Mouse (Mus musculus) erythroblast, embryonic 14.5 days (primary cell): ENCODE data around the gene Cux2.

Experiments
- GATA1 ChIP-seq: IDR thresholded peaks from 2 replicates; pipeline ENCODE4 v1.6.1; 2012; ENCODE audit warnings: low read length, inconsistent platforms, mixed read lengths
- TAL1 ChIP-seq: IDR thresholded peaks from 3 replicates; pipeline ENCODE4 v1.6.1; 2012; ENCODE audit warnings: low read length, inconsistent platforms, mixed read lengths

- TF ChIP-seq TAL1, result no peak
- no peak for TF ChIP-seq GATA1
Measured at GRCm38 (mm10) chr5:121835949-121836691, 213.8 kb downstream of the Cux2 start.
